Mouse (Mus musculus): ENCODE data around the gene Aox1. TPM values are rescaled to one million over a fixed set of nuclear protein-coding genes. Genes with fewer than 3 reads are reported as not detected.

Gene Aox1
- polyA plus RNA-seq, 1 experiment: not detected

DNA sequence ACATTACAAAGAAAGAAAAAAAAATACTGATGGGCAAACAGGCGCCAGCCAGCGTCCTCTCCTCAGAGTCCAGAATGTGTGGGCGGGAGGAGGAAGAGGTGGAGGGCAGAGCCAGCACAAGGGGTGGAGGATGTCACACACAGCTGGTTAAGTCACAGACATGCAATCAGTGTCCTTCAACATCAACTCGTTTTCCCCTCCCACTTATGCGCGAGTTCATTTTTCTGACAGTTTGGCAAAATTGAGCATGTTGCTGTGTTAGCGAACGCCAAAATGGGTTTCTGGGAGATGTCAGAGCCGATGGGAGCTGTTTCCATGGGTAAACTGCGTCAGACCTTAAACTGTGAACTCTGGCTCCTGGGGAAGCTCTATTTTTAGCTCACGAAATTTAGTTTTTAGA lies 27.2 kb downstream of the Aox1 start:
- Histone ChIP-seq H3K9me3 (0 out of 2 replicates have a peak, but pooled peaks cover 2% of the 10 kb centered on the region), H3K27me3 (replicated peaks) (peaks cover 2% of the 10 kb centered on the region), H3K36me3 (replicated peaks; ENCODE audit: low read length) (no peaks in the 10 kb centered on the region), H3K4me3 (replicated peaks) (no peak overlapping the region), H3K4me1 (no peaks in the 10 kb centered on the region)
- TF ChIP-seq FLI1 (IDR thresholded peaks at IDR 0.05; ENCODE audit: low read length) (no peak), GATA1 (IDR thresholded peaks at IDR 0.05; ENCODE audit: borderline replicate concordance, low read length) (no peak)

DNA sequence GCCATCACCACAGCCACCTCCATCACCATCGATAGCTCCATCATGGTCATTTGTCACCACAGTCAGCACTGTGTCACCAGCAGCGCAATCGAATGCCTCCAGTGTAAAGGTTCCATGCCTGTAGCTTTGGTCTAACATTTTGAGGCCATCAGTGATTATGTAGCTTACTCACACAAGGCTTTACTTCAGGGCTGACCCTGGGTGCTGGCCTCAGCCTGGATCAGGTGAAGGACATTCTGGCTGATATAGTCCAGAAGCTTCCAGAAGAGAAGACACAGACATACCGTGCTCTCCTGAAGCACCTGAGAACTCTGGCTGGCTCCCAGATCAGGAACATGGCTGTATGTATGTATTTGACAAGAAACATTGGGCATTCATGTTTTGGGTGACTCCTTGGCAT lies 29.1 kb downstream of the Aox1 start:
- Histone ChIP-seq H3K27me3 (replicated peaks) (peaks cover 2% of the 10 kb centered on the region), H3K9me3 (0 out of 2 replicates have a peak, but pooled peaks cover 6% of the 10 kb centered on the region), H3K4me3 (replicated peaks) (no peak overlapping the region), H3K4me1 (no peaks in the 10 kb centered on the region), H3K36me3 (replicated peaks; ENCODE audit: low read length) (no peaks in the 10 kb centered on the region)
- TF ChIP-seq FLI1 (IDR thresholded peaks at IDR 0.05; ENCODE audit: low read length): no peak
- TF ChIP-seq GATA1 (IDR thresholded peaks at IDR 0.05; ENCODE audit: borderline replicate concordance, low read length): no peak

DNA sequence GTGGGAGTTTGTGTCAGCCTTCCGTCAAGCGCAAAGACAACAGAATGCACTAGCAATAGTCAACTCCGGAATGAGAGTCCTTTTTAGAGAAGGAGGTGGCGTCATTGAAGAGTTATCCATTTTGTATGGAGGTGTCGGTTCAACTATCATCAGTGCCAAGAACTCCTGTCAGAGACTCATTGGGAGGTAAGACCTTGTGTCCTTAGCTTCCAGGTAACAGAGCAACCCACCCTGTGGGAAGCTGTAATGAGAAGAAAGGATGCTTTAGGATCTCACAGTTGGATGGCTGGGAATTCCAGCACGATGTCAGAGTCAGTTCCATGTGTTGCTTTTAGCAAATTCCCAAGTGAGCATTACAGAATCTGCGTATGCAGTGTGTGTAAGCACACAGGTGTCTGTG lies 32.4 kb downstream of the Aox1 start:
- Histone ChIP-seq H3K4me1 (no peaks in the 10 kb centered on the region), H3K27me3 (replicated peaks) (no peaks in the 10 kb centered on the region), H3K36me3 (replicated peaks; ENCODE audit: low read length) (no peaks in the 10 kb centered on the region), H3K4me3 (replicated peaks) (no peak overlapping the region), H3K9me3 (0 out of 2 replicates have a peak, but pooled peaks cover 4% of the 10 kb centered on the region)
- TF ChIP-seq FLI1 (IDR thresholded peaks at IDR 0.05; ENCODE audit: low read length): no peak
- no peak for TF ChIP-seq GATA1 (IDR thresholded peaks at IDR 0.05; ENCODE audit: borderline replicate concordance, low read length)

DNA sequence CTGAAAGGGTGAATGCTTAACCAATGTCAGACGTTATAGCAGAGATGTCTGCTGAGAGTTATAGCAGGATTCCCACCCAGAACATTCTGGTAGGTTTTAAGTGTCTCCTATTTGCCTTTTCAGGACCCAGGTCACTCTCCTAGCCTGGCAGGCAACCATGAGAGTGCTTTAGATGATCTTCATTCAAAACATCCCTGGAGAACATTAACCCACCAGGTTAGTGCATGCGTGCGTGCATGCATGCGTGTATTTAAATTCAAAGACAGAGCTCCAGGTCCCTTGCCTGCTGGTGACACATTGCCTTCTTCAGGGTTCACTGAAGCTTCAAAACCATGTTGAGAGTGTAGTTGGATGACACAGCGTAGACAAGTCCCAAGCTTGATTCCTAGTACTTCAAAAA lies 35.4 kb downstream of the Aox1 start:
- Histone ChIP-seq H3K27me3 (replicated peaks) (peaks cover 4% of the 10 kb centered on the region), H3K4me1 (no peaks in the 10 kb centered on the region), H3K4me3 (replicated peaks) (no peak overlapping the region), H3K9me3 (0 out of 2 replicates have a peak, but pooled peaks cover 4% of the 10 kb centered on the region), H3K36me3 (replicated peaks; ENCODE audit: low read length) (no peaks in the 10 kb centered on the region)
- TF ChIP-seq FLI1 (IDR thresholded peaks at IDR 0.05; ENCODE audit: low read length) (no peak), GATA1 (IDR thresholded peaks at IDR 0.05; ENCODE audit: borderline replicate concordance, low read length) (no peak)

DNA sequence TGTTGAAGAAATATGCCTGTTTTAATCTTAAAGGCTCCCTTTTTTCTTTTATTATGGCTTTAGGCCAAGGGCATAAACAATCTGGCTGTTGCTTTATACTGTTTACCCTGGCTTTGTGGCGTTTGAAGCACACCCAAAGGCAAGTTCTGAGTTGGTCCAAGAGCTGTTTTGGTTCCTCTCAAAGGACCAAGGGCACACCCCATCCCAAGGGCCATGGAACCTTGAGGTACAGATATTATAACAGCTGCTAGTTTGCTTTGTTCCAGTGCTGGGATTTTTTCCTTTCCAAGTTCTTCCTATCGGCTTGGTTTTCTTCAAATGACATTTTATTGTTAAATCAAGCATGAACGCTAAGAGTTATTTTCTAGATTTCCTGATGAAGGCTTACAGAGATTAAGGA lies 35.9 kb downstream of the Aox1 start:
- Histone ChIP-seq H3K4me1 (no peaks in the 10 kb centered on the region), H3K36me3 (replicated peaks; ENCODE audit: low read length) (no peaks in the 10 kb centered on the region), H3K4me3 (replicated peaks) (no peak overlapping the region), H3K27me3 (replicated peaks) (peaks cover 4% of the 10 kb centered on the region), H3K9me3 (0 out of 2 replicates have a peak, but pooled peaks cover 4% of the 10 kb centered on the region)
- TF ChIP-seq GATA1 (IDR thresholded peaks at IDR 0.05; ENCODE audit: borderline replicate concordance, low read length) (no peak), FLI1 (IDR thresholded peaks at IDR 0.05; ENCODE audit: low read length) (no peak)

DNA sequence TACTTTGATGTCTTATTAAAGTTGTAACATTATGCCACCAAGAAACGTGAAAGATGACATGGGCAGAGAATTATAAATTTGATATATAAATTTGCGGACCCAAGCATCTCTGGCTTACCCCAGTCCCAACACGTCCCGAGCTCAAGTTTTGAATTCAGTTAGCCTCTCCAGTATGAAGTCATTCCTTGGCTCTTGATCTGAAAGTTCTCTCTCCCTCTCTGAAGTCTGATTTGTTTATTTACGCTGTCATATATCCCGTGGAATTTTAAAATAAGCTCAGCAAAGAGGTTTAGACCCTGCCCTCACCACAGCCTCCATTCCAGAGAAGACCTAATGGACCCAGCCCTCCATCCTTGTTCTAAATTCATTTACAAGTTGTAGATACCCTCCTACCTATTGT lies 39.5 kb downstream of the Aox1 start:
- no peak overlapping the region for H3K4me3 ChIP-seq (replicated peaks)
- no peaks in the 10 kb centered on the region for H3K36me3 ChIP-seq (replicated peaks; ENCODE audit: low read length)
- no peaks in the 10 kb centered on the region for H3K9me3 ChIP-seq
- no peaks in the 10 kb centered on the region for H3K4me1 ChIP-seq
- H3K27me3 ChIP-seq (replicated peaks): peaks cover 4% of the 10 kb centered on the region
- TF ChIP-seq GATA1 (IDR thresholded peaks at IDR 0.05; ENCODE audit: borderline replicate concordance, low read length) (no peak), FLI1 (IDR thresholded peaks at IDR 0.05; ENCODE audit: low read length) (no peak)

DNA sequence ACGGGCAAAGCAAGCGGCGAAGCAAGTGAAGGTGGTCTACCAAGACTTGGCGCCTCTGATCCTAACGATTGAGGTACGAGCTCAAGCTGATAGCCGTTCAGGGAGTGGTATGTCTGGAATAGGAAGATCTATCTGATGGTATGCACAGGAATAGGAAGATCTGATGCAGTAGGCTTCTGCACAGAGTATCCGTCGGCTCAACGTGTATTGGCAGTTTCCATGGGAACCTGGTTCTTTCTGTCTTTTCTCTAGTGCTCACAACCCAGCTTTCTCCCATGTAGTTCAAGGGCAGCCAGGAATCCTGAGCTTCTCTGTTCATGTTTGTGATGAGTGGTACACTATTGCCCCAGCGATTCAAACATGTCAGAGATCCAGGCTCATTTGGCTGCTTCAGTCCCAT lies 40.4 kb downstream of the Aox1 start:
- Histone ChIP-seq H3K36me3 (replicated peaks; ENCODE audit: low read length) (no peaks in the 10 kb centered on the region), H3K4me1 (no peaks in the 10 kb centered on the region), H3K9me3 (no peaks in the 10 kb centered on the region), H3K27me3 (replicated peaks) (peaks cover 4% of the 10 kb centered on the region), H3K4me3 (replicated peaks) (no peak overlapping the region)
- TF ChIP-seq FLI1 (IDR thresholded peaks at IDR 0.05; ENCODE audit: low read length) (no peak), GATA1 (IDR thresholded peaks at IDR 0.05; ENCODE audit: borderline replicate concordance, low read length) (no peak)

DNA sequence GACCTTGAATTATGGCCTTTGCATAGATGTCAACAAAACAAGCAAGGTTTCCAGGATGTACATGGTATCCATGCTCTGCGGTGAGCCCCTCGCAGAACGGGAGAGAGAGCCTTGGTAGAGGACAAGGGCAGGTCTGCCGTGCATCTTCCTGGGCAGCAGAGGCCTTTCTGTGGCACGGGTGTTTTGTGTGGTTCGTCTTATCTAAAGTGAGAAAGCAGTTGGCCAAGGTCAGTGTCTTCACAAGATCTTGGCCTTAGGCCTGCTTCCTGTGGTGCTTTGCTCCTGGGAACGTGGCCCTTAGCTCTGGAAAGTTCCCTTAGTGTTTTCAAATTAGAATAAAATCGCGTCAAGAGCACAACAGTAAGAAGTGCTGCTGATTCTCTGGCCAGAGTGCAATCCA lies 41.3 kb downstream of the Aox1 start:
- no peak overlapping the region for H3K4me3 ChIP-seq (replicated peaks)
- TF ChIP-seq FLI1 (IDR thresholded peaks at IDR 0.05; ENCODE audit: low read length): no peak
- TF ChIP-seq GATA1 (IDR thresholded peaks at IDR 0.05; ENCODE audit: borderline replicate concordance, low read length): no peak
- H3K36me3 ChIP-seq (replicated peaks; ENCODE audit: low read length): no peaks in the 10 kb centered on the region
- peaks cover 4% of the 10 kb centered on the region for H3K27me3 ChIP-seq (replicated peaks)
- no peaks in the 10 kb centered on the region for H3K9me3 ChIP-seq
- no peaks in the 10 kb centered on the region for H3K4me1 ChIP-seq

DNA sequence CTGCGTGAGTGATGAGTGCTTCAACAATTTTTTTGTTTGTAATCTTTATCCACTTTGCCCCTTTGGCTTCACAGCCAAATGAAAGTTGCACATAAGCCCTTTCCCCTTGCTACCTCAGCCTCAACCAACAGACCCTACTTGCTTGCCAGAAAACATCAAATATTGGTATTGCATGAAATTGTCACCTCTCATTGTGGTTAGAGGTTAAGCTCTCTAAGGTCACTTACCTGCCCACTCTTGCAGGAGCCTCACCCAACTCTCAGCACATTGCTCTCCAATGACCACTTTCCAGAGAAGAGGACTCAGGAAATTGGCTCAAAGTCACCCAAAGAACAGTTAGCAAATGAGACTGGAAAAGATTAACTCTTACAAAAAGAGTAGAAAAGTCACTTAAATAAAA lies 41.8 kb downstream of the Aox1 start:
- TF ChIP-seq GATA1 (IDR thresholded peaks at IDR 0.05; ENCODE audit: borderline replicate concordance, low read length) (no peak), FLI1 (IDR thresholded peaks at IDR 0.05; ENCODE audit: low read length) (no peak)
- H3K4me3 ChIP-seq (replicated peaks): no peak overlapping the region
- no peaks in the 10 kb centered on the region; the same call in 1 of the 2 replicates for H3K9me3 ChIP-seq
- no peaks in the 10 kb centered on the region for H3K36me3 ChIP-seq (replicated peaks; ENCODE audit: low read length)
- peaks cover 4% of the 10 kb centered on the region for H3K27me3 ChIP-seq (replicated peaks)
- H3K4me1 ChIP-seq: no peaks in the 10 kb centered on the region

DNA sequence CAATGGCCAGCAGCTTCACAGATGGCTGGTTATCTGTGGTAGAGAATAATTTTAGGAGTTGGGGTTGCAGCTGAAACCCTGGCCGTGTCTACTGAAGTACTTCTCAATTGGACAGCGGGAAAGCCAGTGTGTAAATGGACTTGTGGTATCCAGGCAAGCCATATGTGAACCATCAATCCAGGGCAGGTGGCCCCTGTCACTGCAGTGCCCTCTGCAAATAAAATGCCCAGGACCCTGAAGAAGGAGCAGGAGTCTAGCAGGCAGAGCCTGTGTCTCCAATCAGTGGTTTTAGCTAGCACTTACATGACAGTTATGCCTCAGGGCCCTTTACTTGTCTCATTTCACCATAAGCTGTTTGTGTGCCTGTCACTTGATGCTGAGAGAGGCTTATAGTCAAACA lies 42.7 kb downstream of the Aox1 start:
- Histone ChIP-seq H3K4me3 (replicated peaks) (no peak overlapping the region), H3K9me3 (no peaks in the 10 kb centered on the region; the same call in 1 of the 2 replicates), H3K4me1 (no peaks in the 10 kb centered on the region), H3K36me3 (replicated peaks; ENCODE audit: low read length) (no peaks in the 10 kb centered on the region), H3K27me3 (replicated peaks) (peaks cover 4% of the 10 kb centered on the region)
- no peak for TF ChIP-seq FLI1 (IDR thresholded peaks at IDR 0.05; ENCODE audit: low read length)
- no peak for TF ChIP-seq GATA1 (IDR thresholded peaks at IDR 0.05; ENCODE audit: borderline replicate concordance, low read length)

All from megakaryocyte, embryonic 14.5 days (primary cell).